Mouse (Mus musculus): ENCODE results near the gene Mybpc2. TPM values are rescaled to one million over a fixed set of nuclear protein-coding genes. Genes with fewer than 3 reads are reported as not detected.
A peak's percentile ranks its signal among the peaks of the same experiment; 100 is the strongest.

Mybpc2 gene
- polyA plus RNA-seq, 1 experiment = not detected

- DNase-seq (ENCODE audit: low read depth) = no peak
- no peak for TF ChIP-seq POLR2A (IDR thresholded peaks at IDR 0.05; ENCODE audit: borderline replicate concordance, extremely low read depth, insufficient read depth, insufficient read length, poor library complexity, severe bottlenecking)
- TF ChIP-seq CTCF (IDR thresholded peaks at IDR 0.05; ENCODE audit: borderline replicate concordance, extremely low read depth, insufficient read depth, insufficient read length) = no peak
These were observed 8.7 kb upstream of the Mybpc2 start for GRCm38 (mm10) chr7:44532918-44533745.

GRCm38 (mm10) chr7:44531946-44532732, 7.7 kb upstream of the Mybpc2 start, which contains the start of gene Spib:
TSS of gene Spib (minus strand) at chr7:44532071.
- no peak for DNase-seq (ENCODE audit: low read depth)
- TF ChIP-seq POLR2A (IDR thresholded peaks at IDR 0.05; ENCODE audit: borderline replicate concordance, extremely low read depth, insufficient read depth, insufficient read length, poor library complexity, severe bottlenecking) (no peak), CTCF (IDR thresholded peaks at IDR 0.05; ENCODE audit: borderline replicate concordance, extremely low read depth, insufficient read depth, insufficient read length) (no peak)

GRCm38 (mm10) chr7:44531207-44531606, 6.8 kb upstream of the Mybpc2 start:
- no peak for DNase-seq (ENCODE audit: low read depth)

GRCm38 (mm10) chr7:44530507-44530906, 6.1 kb upstream of the Mybpc2 start:
- no peak for DNase-seq (ENCODE audit: low read depth)
- TF ChIP-seq POLR2A (IDR thresholded peaks at IDR 0.05; ENCODE audit: borderline replicate concordance, extremely low read depth, insufficient read depth, insufficient read length, poor library complexity, severe bottlenecking) (no peak), CTCF (IDR thresholded peaks at IDR 0.05; ENCODE audit: borderline replicate concordance, extremely low read depth, insufficient read depth, insufficient read length) (no peak)

More at GRCm38 (mm10) chr7:44531207-44531606, 6.8 kb upstream of the Mybpc2 start:
- TF ChIP-seq POLR2A (IDR thresholded peaks at IDR 0.05; ENCODE audit: borderline replicate concordance, extremely low read depth, insufficient read depth, insufficient read length, poor library complexity, severe bottlenecking) (no peak), CTCF (IDR thresholded peaks at IDR 0.05; ENCODE audit: borderline replicate concordance, extremely low read depth, insufficient read depth, insufficient read length) (no peak)

GRCm38 (mm10) chr7:44529518-44529917, 5.1 kb upstream of the Mybpc2 start:
- no peak for DNase-seq (ENCODE audit: low read depth)
- no peak for TF ChIP-seq CTCF (IDR thresholded peaks at IDR 0.05; ENCODE audit: borderline replicate concordance, extremely low read depth, insufficient read depth, insufficient read length)
- TF ChIP-seq POLR2A (IDR thresholded peaks at IDR 0.05; ENCODE audit: borderline replicate concordance, extremely low read depth, insufficient read depth, insufficient read length, poor library complexity, severe bottlenecking) = no peak

- TF ChIP-seq POLR2A (IDR thresholded peaks at IDR 0.05; ENCODE audit: borderline replicate concordance, extremely low read depth, insufficient read depth, insufficient read length, poor library complexity, severe bottlenecking) (no peak), CTCF (IDR thresholded peaks at IDR 0.05; ENCODE audit: borderline replicate concordance, extremely low read depth, insufficient read depth, insufficient read length) (peak; percentile 91)
These were observed 3.3 kb upstream of the Mybpc2 start for GRCm38 (mm10) chr7:44527483-44528398.

GRCm38 (mm10) chr7:44526414-44527154, 2.1 kb upstream of the Mybpc2 start:
- no peak for DNase-seq (ENCODE audit: low read depth)
- no peak for TF ChIP-seq CTCF (IDR thresholded peaks at IDR 0.05; ENCODE audit: borderline replicate concordance, extremely low read depth, insufficient read depth, insufficient read length)

More at GRCm38 (mm10) chr7:44527483-44528398, 3.3 kb upstream of the Mybpc2 start:
- DNase-seq (ENCODE audit: low read depth) = peak; percentile 78

GRCm38 (mm10) chr7:44525126-44525832, 823 bp upstream of the Mybpc2 start:
- DNase-seq (ENCODE audit: low read depth) = peak; percentile 69
- TF ChIP-seq POLR2A (IDR thresholded peaks at IDR 0.05; ENCODE audit: borderline replicate concordance, extremely low read depth, insufficient read depth, insufficient read length, poor library complexity, severe bottlenecking) (no peak), CTCF (IDR thresholded peaks at IDR 0.05; ENCODE audit: borderline replicate concordance, extremely low read depth, insufficient read depth, insufficient read length) (no peak)

- TF ChIP-seq CTCF (IDR thresholded peaks at IDR 0.05; ENCODE audit: borderline replicate concordance, extremely low read depth, insufficient read depth, insufficient read length) (no peak), POLR2A (IDR thresholded peaks at IDR 0.05; ENCODE audit: borderline replicate concordance, extremely low read depth, insufficient read depth, insufficient read length, poor library complexity, severe bottlenecking) (no peak)
- no peak for DNase-seq (ENCODE audit: low read depth)
These were observed 1.4 kb downstream of the Mybpc2 start for GRCm38 (mm10) chr7:44523056-44523455.

- DNase-seq (ENCODE audit: low read depth) = peak; percentile 67
- TF ChIP-seq CTCF (IDR thresholded peaks at IDR 0.05; ENCODE audit: borderline replicate concordance, extremely low read depth, insufficient read depth, insufficient read length) (peak; percentile 74), POLR2A (IDR thresholded peaks at IDR 0.05; ENCODE audit: borderline replicate concordance, extremely low read depth, insufficient read depth, insufficient read length, poor library complexity, severe bottlenecking) (no peak)
These were observed 2.7 kb downstream of the Mybpc2 start for GRCm38 (mm10) chr7:44521710-44522109.
